Mouse (Mus musculus) right cerebral cortex, postnatal 10 days (tissue): ENCODE measurements at regions not wholly inside any gene's neighbourhood (a gene's known extent, or its start where the extent isn't known, plus 50 kb on each side); places are given as distances from the start of the nearest gene placed in this dataset.

Source experiments
- DNase-seq, 2 experiments: peaks; one replicate each; pipeline ENCODE4 v3.0.0; 2021; ENCODE audit warnings: low spot score in 2 of 2

DNA sequence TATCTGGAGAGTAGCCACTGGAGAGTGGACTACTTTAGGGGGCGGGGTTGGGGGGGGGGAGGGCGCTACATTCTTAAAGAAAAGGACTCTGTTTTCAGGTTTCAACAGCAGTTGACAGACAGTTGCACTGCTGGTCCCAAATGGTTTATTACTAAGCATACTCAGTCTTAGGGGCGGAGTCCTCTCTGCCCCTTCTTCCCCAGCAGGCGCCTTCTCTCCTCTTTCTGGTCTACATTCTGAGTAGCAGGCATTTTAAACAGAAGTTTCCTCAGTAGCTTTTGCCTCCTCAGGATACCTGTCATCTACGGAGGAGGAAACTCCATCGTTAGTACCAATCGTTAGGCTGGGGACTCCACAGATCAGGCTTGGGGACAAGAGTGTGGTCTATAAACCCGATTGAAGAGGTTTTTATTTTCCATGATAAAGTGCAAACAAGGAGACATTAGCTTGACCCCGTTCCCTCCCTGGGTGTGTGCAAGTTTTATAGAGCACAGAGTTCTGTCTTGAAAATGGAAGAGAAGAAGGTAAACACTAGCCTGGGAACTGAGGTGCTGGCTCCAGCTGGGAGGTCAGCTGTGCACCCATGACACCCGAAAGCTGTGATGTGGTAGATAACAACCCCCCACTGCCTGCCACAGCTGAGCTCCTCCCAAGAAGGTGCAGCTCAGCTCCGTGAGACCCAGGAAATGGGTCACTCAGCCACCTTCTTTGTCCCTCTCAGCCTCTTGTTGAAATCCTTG lies 107.8 kb downstream of the Btg1 start:
- no peak for DNase-seq

DNA sequence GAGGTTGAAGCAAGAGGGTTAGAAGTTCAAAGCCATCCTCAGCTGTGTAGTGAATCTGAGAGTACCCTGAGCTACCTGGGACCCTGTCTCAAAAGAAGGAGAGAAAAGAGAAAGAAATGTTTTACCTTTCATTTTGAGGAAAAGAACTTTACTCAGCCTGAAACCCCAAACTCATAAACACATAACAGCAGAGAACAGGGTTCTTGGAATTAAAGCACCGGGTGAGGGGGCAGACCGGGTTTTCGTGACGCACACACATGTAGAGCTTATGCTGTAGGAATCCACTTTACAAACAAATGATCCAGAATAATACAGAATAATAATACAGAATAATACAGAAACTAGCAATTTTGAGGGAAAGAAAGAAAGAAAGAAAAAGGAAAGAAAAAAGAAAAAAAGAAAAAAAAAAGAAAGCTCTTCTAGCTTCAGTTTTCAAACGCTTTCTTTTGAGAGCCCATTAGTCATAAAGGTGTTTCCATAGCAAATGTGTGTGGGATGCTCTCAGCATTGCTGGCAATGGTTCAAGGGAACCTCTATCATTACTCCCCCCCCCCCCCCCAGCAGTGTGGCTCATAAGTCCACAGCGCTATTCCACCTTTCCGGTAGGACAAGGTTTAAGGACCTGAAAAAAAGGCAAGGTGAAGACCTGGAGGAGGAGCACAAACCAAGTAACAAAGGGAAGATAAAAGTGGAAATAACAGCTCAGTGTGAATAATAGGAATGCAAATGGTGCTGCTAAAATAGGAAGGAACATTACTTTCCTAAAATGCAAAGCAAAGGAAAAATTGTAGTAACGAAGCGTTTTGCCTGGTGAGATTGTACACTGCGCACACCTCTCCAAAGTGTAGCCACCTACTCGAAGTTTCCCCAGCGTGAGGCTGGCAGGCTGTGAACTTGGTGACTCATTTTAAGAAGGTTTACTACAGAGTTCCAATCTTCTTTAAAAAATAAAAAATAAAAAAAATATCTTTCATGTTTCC lies 110.3 kb downstream of the Btg1 start:
- peak in 1 of 2 experiments; percentile 26 for DNase-seq

DNA sequence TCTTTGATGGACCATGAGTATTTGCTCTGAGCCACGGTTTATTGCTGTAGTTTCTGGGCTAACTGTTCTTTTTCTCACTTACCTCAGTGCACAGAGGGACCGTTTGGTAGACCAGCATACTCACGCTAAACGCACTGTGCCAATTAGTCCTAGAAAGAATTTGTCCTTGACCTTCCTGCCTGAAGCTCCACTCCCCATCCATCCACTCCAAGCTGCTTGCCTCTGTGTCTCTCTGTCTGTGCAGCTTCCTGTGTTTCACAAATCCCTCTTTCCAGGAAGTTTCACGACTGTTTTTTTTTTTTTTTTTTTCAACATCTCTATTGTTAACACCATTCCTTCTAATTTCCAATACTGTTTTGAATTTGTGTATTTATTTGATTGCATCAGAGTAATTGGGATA lies 116.8 kb downstream of the Btg1 start:
- DNase-seq = no peak

DNA sequence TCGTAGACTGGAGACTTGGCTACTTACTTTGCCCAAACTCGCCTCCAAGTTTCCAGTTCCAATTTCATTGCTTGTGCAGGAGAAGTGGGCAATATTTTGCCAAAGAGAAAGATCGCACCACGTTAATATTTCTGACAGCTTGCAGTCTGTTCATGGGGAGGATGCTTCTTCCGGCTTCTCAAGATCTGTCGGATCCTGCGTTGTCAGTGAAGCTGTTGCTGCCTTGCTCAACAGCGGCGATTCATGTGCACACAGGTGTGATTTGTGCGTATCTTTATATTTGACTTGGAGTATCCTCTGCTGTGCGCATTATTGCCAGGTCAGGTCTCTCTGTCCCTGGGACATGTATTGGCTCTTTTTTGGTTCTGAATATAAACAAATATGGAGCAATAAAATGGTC lies 118.3 kb downstream of the Btg1 start:
- no peak for DNase-seq

DNA sequence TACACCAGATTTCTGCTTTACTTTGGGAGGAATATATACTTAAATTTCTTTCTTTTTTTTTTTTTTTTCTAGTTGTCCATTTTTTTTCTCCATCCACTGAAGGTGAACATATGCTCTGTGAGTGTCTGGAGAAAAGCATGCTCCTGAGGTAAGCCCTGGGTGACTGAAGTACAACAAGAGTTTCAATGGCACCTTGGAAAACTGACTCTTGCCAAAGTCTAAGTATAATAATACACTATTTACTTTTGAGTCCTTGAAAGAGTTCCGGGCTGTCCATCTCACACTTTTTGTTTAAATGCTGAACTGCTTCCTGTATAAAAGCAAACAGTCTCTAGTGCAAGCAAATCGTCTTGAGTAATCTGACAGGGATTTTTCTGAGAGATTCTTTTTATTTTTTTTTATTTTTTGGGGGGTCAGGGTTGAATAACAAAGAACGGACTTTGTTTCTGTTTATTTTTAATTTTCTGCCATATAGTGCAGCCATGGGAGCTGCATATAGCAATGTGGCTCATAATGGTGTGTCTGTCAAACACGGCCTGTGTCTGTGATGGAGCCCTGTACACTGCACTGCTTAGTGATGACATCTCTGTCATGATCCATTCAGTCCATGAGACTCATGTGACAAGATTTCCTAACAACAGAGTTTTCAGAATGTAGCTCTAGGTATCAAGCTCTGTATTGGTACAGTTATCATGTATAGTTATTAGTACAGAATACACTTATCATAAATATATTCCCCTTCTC lies 119.3 kb downstream of the Btg1 start:
- no peak for DNase-seq

DNA sequence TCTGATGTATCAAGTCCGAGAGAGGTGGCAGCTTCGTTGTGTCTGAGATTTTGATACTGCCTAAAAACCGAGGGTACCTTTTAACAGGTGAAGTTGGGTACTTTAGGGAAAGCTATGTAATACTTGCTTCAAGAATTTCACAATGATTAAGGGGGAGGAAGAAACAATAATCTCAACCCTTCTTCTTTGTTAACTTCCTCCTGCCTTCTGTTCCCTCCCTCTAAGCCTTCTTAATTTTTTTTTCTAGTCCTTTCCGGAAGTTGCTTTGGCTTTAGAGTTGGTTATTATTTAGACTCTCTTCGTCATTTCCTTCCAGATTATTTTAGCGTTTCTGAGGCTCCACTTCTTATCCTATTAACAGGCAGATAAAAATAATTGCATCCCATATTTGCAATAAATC lies 121.2 kb downstream of the Btg1 start:
- no peak for DNase-seq

DNA sequence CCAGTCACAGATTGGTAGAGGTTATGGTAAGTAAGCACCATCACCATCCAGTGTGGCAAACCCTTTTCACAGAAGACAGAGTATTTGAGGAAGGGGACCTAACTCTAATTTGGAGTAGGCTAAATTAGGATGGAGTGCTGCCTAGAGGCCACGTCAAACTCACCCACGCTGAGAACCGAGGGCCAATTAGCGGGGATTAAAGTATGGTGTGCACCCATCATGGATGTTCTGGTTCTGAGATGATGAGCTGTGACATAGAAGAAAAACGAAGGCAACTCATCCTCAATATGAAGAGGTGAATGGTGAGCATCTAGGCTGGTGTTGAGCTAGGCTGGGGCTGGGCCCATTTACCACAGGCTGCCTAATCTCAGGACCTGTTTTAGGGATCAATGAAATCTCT lies 121.8 kb downstream of the Btg1 start:
- no peak for DNase-seq

DNA sequence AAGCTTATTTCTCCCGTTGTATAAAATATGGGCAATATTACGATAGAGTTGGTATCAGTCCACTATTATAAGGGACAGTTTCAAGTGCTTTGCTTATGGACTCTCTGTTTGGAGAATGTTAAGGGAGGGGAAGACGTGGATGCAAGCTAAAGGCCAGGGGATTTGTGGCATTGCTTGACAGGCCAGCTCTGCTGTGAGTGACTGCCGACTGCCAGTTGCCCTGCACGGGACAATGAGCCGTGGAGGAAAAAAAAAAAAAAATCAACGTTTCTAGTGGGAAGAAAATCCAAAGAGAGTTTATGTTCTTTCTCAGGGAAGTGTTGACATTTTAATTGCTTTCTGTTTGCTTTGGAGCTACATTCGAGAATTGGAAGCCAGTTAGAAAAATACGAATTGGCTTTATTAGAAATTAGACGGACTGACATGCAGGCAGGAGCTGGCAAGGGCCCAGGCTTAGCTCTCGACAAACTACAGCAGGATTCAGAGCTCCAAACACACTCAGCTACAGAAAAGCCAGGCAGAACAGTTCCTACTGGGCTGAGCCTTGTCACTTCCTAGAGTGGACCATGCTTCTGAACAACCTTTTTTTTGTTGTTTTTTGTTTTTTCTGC lies 127.5 kb downstream of the Btg1 start:
- DNase-seq = peak in 1 of 2 experiments; percentile 58

DNA sequence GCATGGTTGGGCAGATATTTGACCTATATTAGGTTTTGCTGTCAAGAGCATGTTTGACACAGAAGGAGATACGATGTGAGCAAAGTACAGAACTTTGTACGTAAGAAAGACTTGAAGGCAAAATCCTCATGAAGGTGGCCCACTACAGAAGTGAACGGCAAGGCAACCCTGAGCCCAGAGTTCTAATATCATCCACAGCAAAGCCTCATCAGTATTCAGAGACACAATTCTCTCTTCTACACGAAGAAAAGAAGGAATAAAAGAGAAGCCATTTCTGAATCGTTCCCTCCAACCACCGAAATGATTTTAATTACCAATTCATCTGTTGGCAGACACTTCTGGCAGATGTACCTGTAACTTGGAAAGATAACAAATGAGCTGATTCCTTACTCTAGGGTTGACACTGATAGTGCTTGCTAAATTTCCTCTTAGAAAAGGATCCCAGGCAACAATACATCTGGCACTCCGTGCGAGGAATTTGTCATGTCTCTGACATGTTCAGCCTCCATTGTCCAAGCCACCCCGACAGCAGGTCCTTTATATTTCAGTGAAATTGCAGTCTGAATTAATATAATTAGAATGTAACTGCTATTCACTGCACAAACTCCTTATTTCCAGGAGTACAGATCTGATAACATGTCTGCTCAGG lies 130.3 kb downstream of the Btg1 start:
- peak in 1 of 2 experiments; percentile 33 for DNase-seq

DNA sequence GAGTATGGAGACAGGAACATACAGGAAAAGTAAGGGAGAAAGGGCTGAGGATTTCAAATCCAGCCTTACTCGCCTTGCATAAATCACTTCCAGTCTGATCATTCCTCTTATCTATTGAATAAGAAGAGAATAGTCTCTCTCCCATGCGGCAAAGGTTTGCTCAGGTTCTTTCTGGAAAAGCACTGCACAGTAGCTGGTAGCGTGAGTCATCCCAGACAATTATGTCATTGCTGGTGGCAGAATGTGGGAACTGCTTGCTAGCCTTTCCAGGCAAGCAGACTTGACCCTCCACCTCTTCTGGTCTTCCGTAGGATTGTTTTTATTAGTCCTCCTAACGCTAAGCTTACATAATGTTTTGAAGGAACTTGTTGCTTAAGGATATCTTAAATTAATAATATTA lies 134.1 kb downstream of the Btg1 start:
- no peak for DNase-seq

DNA sequence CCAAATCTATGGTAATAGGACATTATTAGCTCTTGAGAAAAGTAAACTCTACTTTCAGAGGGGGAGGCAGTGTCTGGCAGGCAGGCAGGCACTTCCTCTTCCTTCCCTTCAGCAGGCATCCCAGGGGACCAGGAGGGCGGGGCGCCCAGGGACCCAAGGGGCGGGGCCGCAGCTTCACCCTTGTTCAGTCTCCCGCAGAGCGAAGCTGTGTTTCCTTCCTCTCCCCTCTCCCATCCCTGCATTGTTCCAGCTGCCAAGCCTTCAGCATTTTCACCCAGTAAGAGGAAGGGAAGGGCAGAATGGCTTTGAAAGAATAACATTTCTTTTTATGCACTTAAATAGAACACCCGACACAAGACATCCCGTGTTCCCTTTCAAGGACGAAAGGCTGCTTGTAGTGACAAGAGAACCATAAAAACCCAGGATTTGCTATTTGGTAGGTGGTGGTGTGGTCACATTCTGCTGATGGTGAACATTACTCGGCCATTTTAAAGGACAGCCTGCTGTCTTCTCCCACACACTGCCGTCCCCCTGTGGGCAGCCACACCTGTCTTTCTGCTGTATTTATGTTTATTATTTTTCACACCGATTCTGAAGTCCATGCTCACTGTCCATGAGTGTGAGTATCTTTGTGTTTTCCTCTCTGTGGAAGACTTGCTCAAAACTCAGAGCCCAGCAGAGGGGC lies 134.9 kb downstream of the Btg1 start:
- peak; percentile 75 to 80 for DNase-seq

DNA sequence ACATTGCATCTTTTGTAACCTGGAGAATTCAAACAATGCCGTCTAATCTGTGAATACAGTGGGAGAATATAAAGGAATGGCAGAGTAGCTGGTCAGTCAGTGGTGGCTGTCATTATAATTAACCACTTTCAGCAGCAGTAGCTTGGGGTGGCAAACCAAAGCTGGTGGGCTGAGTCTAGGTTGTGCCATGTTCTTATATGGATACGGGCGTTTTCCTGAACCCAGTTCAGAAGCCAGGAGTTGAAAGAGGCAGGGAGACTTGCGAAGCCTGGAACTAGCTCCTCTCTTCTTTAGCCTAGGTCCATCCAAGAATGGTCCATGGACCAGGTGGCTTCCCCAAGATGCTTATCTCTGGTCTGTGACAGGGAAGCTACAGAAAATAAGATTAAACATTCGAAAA lies 135.7 kb downstream of the Btg1 start:
- DNase-seq = no peak

DNA sequence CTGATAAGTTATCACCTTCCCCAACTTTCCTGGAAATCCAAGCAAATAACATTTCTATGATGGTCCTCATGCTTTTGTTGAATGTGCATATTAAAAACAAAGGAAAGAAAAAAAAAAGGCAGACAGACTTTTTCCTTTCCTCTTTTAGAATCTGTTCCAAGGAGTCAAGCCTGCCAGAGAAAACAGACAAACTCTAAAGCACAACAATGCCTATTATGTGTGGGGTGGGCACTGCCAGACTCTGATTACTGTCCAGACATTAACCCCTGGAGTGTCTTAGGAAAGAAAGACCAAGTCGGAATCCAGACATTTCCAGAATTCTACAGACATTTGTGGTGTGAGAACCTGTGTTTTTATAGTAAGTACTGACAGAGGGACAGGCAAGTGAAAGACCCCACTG lies 136.7 kb downstream of the Btg1 start:
- no peak for DNase-seq

DNA sequence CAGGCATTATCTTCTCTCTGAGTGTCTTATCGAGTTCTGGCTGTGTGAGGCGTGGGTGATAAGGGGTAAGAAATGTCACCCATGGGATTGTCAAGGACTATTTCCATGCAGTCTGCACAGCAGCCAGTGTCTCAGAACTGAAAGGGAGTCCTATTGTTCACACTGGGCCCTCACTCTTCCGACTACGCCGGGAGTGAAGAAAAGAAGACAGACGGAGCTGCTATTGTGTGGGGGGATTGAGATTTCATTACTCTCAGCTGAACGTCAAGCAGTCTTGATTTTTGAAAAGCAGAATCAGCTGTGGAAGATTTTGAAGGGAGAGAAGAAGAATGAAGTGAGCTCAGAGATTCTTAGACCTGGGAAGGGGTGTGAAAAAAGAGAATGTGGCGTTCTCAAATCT lies 138.9 kb downstream of the Btg1 start:
- DNase-seq = peak in 1 of 2 experiments; percentile 21

DNA sequence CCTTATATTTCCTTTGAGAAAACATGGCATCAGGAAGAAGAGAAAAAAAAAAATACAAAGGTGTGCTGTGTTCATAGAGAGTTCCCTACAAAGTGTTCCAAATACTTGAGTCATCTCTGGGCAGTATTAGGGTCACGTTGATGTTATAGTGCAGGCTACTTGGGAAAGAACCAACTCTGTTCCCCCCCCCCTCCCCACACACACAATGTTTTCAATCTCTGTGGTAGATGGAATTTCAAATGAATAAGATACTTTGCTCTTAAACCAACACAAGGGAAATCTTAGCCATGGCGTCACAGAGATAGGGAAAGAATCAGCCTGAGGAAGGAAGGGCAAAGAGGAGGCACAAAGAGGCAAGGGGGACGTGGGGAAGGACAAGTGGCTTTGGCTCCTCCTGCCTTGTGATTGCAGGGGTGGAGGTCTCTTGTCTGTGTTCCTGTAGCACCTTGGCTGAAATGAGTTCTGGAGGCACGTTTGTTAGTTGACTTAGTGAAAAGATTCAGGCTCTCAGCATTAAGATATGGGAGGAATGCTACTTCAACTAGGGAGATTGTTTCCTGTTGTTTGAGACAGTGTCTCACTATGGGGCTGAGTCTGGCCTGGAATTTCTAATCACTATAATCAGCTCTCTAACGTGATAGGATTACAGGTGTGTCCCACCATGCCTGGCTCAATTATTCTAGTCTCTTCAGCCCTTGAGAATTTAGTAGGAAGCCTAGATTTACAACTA lies 139.7 kb downstream of the Btg1 start:
- no peak for DNase-seq

DNA sequence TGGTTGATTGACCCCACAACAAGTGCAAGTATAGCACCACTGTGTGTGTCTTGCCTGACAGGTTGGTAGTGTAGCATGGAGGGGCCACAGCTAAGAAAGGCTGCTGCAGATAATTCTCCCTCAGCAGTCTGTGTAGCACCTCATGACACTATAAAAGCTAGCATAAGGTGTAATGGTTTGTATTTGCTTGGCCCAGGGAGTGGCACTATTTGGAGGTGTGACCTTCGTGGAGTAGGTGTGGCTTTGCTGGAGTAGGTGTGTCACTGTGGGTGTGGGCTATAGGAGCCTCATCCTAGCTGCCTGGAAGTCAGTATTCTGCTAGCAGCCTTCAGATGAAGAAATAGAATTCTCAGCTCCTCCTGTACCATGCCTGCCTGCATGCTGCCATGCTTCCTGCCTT lies 140.5 kb downstream of the Btg1 start:
- DNase-seq = no peak

DNA sequence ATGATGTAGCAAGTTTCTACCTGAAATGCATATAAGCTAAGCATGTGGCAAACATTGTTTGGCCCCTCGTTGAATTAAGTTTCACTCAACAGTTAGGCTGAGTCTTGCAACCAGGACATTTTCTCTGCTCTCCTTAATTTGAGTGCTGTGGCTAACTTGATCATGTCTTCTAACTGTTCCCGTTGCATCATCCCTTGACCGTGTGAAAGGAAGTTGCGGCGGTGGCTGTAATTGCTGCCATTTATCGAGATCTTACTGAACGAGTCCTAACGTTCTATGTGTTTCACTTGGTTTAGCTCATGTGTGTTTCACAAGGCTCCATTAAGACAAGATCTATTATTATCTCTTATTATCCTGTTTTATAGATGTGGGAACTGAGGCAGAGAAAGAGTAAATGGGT lies 144.8 kb downstream of the Btg1 start:
- no peak for DNase-seq

DNA sequence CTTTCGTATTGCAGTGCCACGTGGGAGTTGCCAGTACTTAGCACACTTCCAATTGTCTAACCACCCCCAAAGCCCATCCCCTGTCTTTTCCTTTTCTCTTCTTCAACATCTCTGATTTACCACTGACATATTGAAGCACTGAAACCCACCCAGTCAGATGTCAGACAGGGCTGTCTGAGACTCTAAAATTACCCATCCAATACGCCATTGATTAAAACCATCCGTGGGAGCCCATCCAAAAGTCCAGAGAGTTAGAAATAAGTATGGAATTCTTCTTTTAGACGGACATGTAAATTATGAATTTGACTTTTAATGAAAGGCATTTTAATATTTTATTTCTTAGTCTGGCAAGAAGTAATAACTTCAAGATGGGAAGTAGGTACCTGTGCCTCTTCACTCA lies 148.8 kb downstream of the Btg1 start:
- no peak for DNase-seq

DNA sequence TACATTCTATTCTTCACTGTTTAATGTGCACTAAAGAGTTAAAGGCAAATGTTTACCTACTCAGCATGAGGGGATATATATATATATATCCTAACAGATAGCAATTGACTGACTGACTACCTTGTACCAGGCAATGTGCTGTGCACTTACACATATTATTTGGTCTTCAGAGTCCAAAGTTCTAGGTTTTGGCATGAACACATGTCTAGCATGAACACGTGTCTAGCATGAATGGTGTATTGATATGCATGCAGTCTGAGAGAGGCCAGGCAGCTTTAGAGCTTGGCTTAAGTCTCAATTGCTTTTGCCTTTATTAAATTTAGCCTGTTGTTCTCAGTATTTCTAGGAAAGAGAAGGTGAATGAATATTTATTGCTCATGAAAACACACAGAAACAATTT lies 161.4 kb downstream of the Btg1 start:
- DNase-seq = no peak

DNA sequence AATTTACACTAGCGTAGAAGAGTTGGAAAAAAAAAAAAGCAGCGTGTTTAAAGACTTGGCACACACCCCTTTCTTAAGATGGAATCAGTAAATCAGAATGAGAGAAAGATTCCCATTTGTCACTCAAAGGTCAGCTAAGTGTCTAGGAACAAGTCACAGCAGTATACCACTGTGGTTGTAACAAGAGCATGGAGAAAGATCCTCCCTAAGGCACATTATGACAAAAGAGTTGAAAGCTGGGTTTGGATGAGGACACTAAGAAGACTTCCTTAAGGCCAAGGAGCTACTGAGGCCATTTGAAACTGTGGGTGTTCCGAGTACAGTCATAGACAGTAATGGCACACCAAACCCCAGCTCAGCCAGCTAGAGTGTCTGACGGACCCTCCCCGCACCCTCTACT lies 167.2 kb downstream of the Btg1 start:
- DNase-seq = no peak
